Mouse (Mus musculus): ENCODE measurements around the gene Marcksl1.

- TF ChIP-seq CTCF (IDR thresholded peaks at IDR 0.05; ENCODE audit: low read depth) (peak; percentile 15), EP300 (optimal IDR thresholded peaks at IDR 0.05) (no peak)
These were observed at the start of gene Marcksl1 for GRCm38 (mm10) chr4:129513086-129513767.

All from stomach, postnatal 0 days (tissue).